Mouse (Mus musculus): ENCODE data around the gene Mex3a. TPM values are rescaled to one million over a fixed set of nuclear protein-coding genes. Genes with fewer than 3 reads are reported as not detected.
A peak's percentile ranks its signal among the peaks of the same experiment; 100 is the strongest.

The Mex3a gene
- polyA plus RNA-seq, 1 experiment from 2014 or later, result 51.9 TPM

GRCm38 (mm10) chr3:88528646-88529045 is 3.5 kb upstream of the Mex3a start:
- Histone ChIP-seq H3K4me1 (replicated peaks; ENCODE audit: control insufficient read depth, insufficient read depth, low read length) (peaks cover 8% of the 10 kb centered on the region), H3K9me3 (ENCODE audit: control insufficient read depth, low read length) (no peaks in the 10 kb centered on the region), H3K4me2 (replicated peaks; ENCODE audit: low read depth, low read length) (no peak overlapping the region), H3K27ac (ENCODE audit: low read depth, low read length) (no peak overlapping the region), H3K9ac (ENCODE audit: low read depth, low read length) (no peak overlapping the region), H3K27me3 (ENCODE audit: control insufficient read depth, insufficient read depth, low read length) (no peaks in the 10 kb centered on the region), H3K4me3 (ENCODE audit: low read depth, low read length) (no peak overlapping the region), H3K36me3 (ENCODE audit: control insufficient read depth, insufficient read depth, low read length) (0 out of 2 replicates have a peak, but pooled peaks cover 6% of the 10 kb centered on the region)
- ATAC-seq (ENCODE audit: low FRiP score), result no peak
- no peak for DNase-seq (ENCODE audit: low spot score)
- 87% methylated on average over 11 of the region's 11 CpGs for WGBS

- H3K27ac ChIP-seq (ENCODE audit: low read depth, low read length), result peak overlapping the region; percentile 97
- ATAC-seq (ENCODE audit: low FRiP score) (no peak), DNase-seq (ENCODE audit: low spot score) (peak; percentile 37)
- H3K27me3 ChIP-seq (ENCODE audit: control insufficient read depth, insufficient read depth, low read length), result no peaks in the 10 kb centered on the region
- peak overlapping the region; percentile 84 for H3K4me2 ChIP-seq (replicated peaks; ENCODE audit: low read depth, low read length)
- peak overlapping the region; percentile 94 for H3K4me3 ChIP-seq (ENCODE audit: low read depth, low read length)
- 35% methylated on average over 7 of the region's 7 CpGs for WGBS
- peak overlapping the region; percentile 99 for H3K9ac ChIP-seq (ENCODE audit: low read depth, low read length)
- H3K4me1 ChIP-seq (replicated peaks; ENCODE audit: control insufficient read depth, insufficient read depth, low read length), result peaks cover 8% of the 10 kb centered on the region
- 0 out of 2 replicates have a peak, but pooled peaks cover 3% of the 10 kb centered on the region for H3K36me3 ChIP-seq (ENCODE audit: control insufficient read depth, insufficient read depth, low read length)
- H3K9me3 ChIP-seq (ENCODE audit: control insufficient read depth, low read length), result no peaks in the 10 kb centered on the region
Observed at GRCm38 (mm10) chr3:88529204-88530000, 2.8 kb upstream of the Mex3a start.

- H3K36me3 ChIP-seq (ENCODE audit: control insufficient read depth, insufficient read depth, low read length), result no peaks in the 10 kb centered on the region
- H3K27me3 ChIP-seq (ENCODE audit: control insufficient read depth, insufficient read depth, low read length), result no peaks in the 10 kb centered on the region
- ATAC-seq (ENCODE audit: low FRiP score) (no peak), DNase-seq (ENCODE audit: low spot score) (peak; percentile 48)
- peak overlapping the region; percentile 84 for H3K4me2 ChIP-seq (replicated peaks; ENCODE audit: low read depth, low read length)
- H3K27ac ChIP-seq (ENCODE audit: low read depth, low read length), result peak overlapping the region; percentile 97
- H3K4me1 ChIP-seq (replicated peaks; ENCODE audit: control insufficient read depth, insufficient read depth, low read length), result peaks cover 16% of the 10 kb centered on the region
- 8% methylated on average over 11 of the region's 11 CpGs for WGBS
- H3K9me3 ChIP-seq (ENCODE audit: control insufficient read depth, low read length), result no peaks in the 10 kb centered on the region
- H3K9ac ChIP-seq (ENCODE audit: low read depth, low read length), result peak overlapping the region; percentile 99
- H3K4me3 ChIP-seq (ENCODE audit: low read depth, low read length), result peak overlapping the region; percentile 94
Observed at GRCm38 (mm10) chr3:88530082-88530864, 1.9 kb upstream of the Mex3a start.

GRCm38 (mm10) chr3:88531348-88532298 is 572 bp upstream of the Mex3a start:
- peak; percentile 86 for ATAC-seq (ENCODE audit: low FRiP score)

GRCm38 (mm10) chr3:88532689-88533511 is 705 bp downstream of the Mex3a start:
- Histone ChIP-seq H3K9me3 (ENCODE audit: control insufficient read depth, low read length) (no peaks in the 10 kb centered on the region), H3K27me3 (ENCODE audit: control insufficient read depth, insufficient read depth, low read length) (no peaks in the 10 kb centered on the region), H3K4me2 (replicated peaks; ENCODE audit: low read depth, low read length) (peak overlapping the region; percentile 93), H3K36me3 (ENCODE audit: control insufficient read depth, insufficient read depth, low read length) (peaks cover 9% of the 10 kb centered on the region; the same call in 1 of the 2 replicates), H3K27ac (ENCODE audit: low read depth, low read length) (peak overlapping the region; percentile 97), H3K9ac (ENCODE audit: low read depth, low read length) (peak overlapping the region; percentile 99), H3K4me1 (replicated peaks; ENCODE audit: control insufficient read depth, insufficient read depth, low read length) (peaks cover 32% of the 10 kb centered on the region), H3K4me3 (ENCODE audit: low read depth, low read length) (peak overlapping the region; percentile 94)
- DNase-seq (ENCODE audit: low spot score) (peak; percentile 83), ATAC-seq (ENCODE audit: low FRiP score) (peak; percentile 43)
- WGBS, result under 1% methylated on average over 37 of the region's 40 CpGs

More at GRCm38 (mm10) chr3:88531348-88532298, 572 bp upstream of the Mex3a start:
- Histone ChIP-seq H3K9ac (ENCODE audit: low read depth, low read length) (peak overlapping the region; percentile 99), H3K4me1 (replicated peaks; ENCODE audit: control insufficient read depth, insufficient read depth, low read length) (peaks cover 29% of the 10 kb centered on the region), H3K4me3 (ENCODE audit: low read depth, low read length) (peak overlapping the region; percentile 94), H3K36me3 (ENCODE audit: control insufficient read depth, insufficient read depth, low read length) (peaks cover 3% of the 10 kb centered on the region; the same call in 1 of the 2 replicates), H3K4me2 (replicated peaks; ENCODE audit: low read depth, low read length) (peak overlapping the region; percentile 84), H3K9me3 (ENCODE audit: control insufficient read depth, low read length) (no peaks in the 10 kb centered on the region), H3K27me3 (ENCODE audit: control insufficient read depth, insufficient read depth, low read length) (no peaks in the 10 kb centered on the region), H3K27ac (ENCODE audit: low read depth, low read length) (peak overlapping the region; percentile 97)
- peak; percentile 92 for DNase-seq (ENCODE audit: low spot score)
- under 1% methylated on average over 49 of the region's 63 CpGs for WGBS

GRCm38 (mm10) chr3:88533706-88534105 is 1.5 kb downstream of the Mex3a start:
- H3K27me3 ChIP-seq (ENCODE audit: control insufficient read depth, insufficient read depth, low read length), result no peaks in the 10 kb centered on the region
- peak overlapping the region; percentile 93 for H3K4me2 ChIP-seq (replicated peaks; ENCODE audit: low read depth, low read length)
- peak overlapping the region; percentile 97 for H3K27ac ChIP-seq (ENCODE audit: low read depth, low read length)
- peaks cover 36% of the 10 kb centered on the region for H3K4me1 ChIP-seq (replicated peaks; ENCODE audit: control insufficient read depth, insufficient read depth, low read length)
- ATAC-seq (ENCODE audit: low FRiP score) (no peak), DNase-seq (ENCODE audit: low spot score) (no peak)
- H3K4me3 ChIP-seq (ENCODE audit: low read depth, low read length), result peak overlapping the region; percentile 94
- H3K9me3 ChIP-seq (ENCODE audit: control insufficient read depth, low read length), result no peaks in the 10 kb centered on the region
- WGBS, result 0% methylated on average over 5 of the region's 5 CpGs
- H3K36me3 ChIP-seq (ENCODE audit: control insufficient read depth, insufficient read depth, low read length), result peaks cover 15% of the 10 kb centered on the region
- peak overlapping the region; percentile 99 for H3K9ac ChIP-seq (ENCODE audit: low read depth, low read length)

- H3K4me3 ChIP-seq (ENCODE audit: low read depth, low read length), result peak overlapping the region; percentile 94
Observed at GRCm38 (mm10) chr3:88535005-88535404, 2.8 kb downstream of the Mex3a start.

More at GRCm38 (mm10) chr3:88535005-88535404, 2.8 kb downstream of the Mex3a start:
- Histone ChIP-seq H3K27me3 (ENCODE audit: control insufficient read depth, insufficient read depth, low read length) (no peaks in the 10 kb centered on the region), H3K9me3 (ENCODE audit: control insufficient read depth, low read length) (no peaks in the 10 kb centered on the region), H3K9ac (ENCODE audit: low read depth, low read length) (peak overlapping the region; percentile 99), H3K4me1 (replicated peaks; ENCODE audit: control insufficient read depth, insufficient read depth, low read length) (peaks cover 38% of the 10 kb centered on the region), H3K4me2 (replicated peaks; ENCODE audit: low read depth, low read length) (peak overlapping the region; percentile 93), H3K27ac (ENCODE audit: low read depth, low read length) (0 out of 2 replicates have a peak overlapping the region, but pooled peaks have one; percentile 24), H3K36me3 (ENCODE audit: control insufficient read depth, insufficient read depth, low read length) (peaks cover 15% of the 10 kb centered on the region)
- DNase-seq (ENCODE audit: low spot score) (peak; percentile 33), ATAC-seq (ENCODE audit: low FRiP score) (no peak)
- 7% methylated on average over 3 of the region's 3 CpGs for WGBS

All from hindbrain, embryonic 11.5 days (tissue).